Mouse (Mus musculus) gastrocnemius, adult 8-10 months (tissue): ENCODE data around the gene Ctbp2. TPM values are rescaled to one million over a fixed set of nuclear protein-coding genes. Genes with fewer than 3 reads are reported as not detected.

Experiments
- DNase-seq, 2 experiments: peaks; one replicate each; pipeline ENCODE4 v3.0.0; 2022; ENCODE audit warnings: low spot score in 2 of 2
- total RNA-seq, 4 experiments: library from RNA; stranded (reverse); gene quantifications; 2 replicates each; pipeline ENCODE4 v1.2.4; 2022

The Ctbp2 gene
- total RNA-seq, 4 experiments from 2014 or later, result 15.9 to 19.6 (median 18.1) TPM

DNA sequence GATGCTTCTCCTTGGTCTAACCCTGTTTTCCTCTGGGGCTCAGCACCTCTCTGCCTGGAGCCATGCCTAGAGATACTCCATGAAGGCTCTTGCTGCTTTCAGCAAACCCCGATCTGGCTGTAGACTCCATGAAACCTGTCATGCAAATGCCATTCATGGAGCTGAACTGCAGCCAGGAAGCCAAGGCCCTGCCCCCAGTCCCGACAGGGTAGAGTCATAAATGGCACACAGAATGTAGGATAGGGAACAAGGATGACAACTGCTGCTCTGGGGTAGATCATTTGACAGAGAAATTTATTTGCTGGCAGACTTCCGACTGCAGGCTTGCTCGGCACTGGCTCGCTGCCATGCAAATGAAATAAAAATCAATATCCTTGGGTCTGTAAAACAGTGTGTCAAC is 113.0 kb downstream of the Ctbp2 start:
- no peak for DNase-seq

DNA sequence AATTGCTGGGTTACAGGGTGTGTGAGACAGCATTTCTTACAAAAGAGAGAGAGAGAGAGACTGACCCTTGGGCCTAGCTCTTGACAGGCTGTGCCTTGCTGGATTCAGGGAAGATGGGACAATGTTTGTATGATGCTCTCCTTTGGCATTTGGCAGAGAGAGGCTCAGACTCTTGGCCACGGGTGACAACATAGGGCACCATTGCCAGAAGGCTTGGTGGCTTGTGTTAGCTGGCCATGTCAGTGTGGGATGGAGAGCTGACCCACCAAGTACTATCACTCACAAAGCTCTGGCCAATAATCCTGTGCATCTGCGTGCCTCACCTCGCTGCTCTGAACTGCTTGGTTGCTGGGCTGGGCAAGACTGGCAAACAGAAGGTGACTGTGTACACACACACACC is 113.7 kb downstream of the Ctbp2 start:
- no peak for DNase-seq

DNA sequence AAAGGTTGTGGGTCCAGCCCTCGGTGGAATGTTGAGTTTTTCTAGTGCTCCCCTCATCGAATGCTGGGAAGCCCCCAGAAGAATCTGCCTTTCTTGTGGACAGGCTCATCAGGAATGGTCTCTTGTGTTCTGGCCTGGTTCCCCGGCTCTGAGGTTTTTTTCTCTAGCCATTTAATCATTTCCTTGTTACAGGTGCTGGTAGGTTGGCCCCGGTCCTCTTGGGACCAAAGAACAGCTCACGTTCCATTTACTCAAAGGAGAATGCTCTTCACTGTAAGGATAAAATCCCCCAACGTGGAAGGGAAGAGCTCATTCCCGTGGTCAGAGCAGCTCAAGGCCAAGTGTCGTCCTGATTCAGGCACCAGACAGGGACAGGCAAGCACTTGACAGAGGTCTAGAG is 114.5 kb downstream of the Ctbp2 start:
- no peak for DNase-seq

DNA sequence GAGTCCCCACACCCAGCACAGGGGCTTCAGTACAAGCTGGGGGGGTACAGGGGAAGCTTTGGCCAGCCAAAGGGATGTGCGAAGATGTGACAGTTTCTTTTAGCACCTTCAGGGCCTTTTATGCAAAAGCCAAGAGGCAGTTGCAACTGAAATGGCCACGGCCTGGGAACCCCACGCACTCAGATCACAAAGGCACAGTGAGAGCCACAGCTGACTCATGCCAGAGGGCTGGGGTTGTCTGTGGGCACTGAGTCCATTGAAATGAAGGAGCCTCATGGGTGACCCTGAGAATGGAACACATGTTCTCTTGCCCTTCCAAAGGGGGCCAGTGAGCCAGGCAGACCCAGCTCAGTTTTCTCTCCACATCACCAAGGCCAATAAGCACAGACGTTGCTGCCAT is 115.5 kb downstream of the Ctbp2 start:
- no peak for DNase-seq

DNA sequence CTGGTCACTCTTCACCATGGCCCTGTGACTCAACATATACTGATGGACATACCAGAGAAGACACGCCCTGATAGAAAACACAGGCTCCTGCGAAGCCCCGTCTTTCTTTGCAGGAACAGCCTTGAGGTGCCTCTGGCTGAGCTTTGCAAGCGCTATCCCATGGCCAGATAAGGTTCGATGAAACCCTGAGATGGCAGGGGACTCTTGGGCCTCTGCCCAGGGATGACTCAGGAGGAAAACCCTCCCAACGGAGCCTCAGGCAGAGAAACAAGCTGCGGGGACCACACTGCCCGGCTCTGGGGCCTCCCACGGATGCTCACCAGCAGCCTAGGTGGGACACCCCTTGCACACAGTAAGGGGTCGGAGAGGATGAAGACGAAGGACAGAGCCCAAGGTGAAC is 116.8 kb downstream of the Ctbp2 start:
- peak in 1 of 2 experiments; percentile 53 for DNase-seq

DNA sequence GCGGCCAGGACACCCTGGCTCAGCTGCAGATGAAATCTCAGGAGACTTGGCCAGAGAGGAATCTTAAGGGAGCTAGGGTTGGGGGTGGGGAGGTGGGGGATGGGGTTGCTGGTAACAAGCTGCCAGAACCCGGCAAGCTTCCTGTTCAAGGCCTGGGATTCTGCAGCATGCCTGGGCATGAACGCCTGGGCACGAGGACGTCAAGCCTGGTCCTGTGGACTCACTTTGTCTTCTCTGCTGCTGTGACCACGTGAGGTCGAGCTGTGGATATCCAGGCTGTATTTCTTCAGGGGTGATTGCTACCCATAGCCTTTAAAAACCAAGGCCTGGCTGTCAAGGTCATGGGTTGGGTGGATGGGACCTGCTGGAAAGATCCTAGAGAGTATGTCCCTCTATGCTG is 118.4 kb downstream of the Ctbp2 start:
- no peak for DNase-seq

DNA sequence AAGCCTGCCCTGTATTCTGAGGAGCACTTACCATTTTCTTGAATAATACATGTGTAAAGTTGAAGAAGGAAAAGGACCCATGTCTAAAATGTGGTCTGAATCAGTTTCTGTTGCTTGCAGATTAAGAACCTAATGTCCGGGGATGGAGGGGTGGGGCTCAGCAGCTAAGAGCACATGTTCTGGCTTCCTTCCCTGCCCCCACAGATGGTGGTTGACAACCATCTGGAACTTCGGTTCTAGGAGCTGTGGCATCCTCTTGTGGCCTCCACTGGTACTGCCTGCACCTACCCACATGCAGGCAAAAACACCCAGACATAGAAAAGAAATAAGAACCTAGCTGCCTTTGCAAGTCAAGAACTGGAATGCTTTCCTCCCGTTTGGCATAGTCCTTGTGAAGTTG is 120.7 kb downstream of the Ctbp2 start:
- DNase-seq, result peak; percentile 76 to 81

DNA sequence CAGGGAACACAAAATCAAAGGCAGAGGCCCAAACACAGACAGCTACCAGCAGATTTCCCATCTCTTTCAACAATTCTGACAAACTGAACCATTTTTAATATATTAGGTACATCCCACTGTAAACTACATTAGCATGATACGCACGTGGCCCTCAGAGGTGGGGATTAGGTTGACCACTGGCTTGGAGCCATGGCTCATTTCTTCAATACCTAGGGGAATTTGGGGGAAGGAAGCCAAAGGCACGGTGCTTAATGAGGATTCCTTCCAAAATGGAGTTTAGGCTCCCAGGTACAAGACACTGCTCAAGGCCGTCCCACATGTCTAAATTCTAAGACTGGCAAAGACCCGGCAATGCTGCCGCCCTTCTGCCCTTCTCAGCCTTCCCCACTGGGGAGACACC is 121.9 kb downstream of the Ctbp2 start:
- no peak for DNase-seq

DNA sequence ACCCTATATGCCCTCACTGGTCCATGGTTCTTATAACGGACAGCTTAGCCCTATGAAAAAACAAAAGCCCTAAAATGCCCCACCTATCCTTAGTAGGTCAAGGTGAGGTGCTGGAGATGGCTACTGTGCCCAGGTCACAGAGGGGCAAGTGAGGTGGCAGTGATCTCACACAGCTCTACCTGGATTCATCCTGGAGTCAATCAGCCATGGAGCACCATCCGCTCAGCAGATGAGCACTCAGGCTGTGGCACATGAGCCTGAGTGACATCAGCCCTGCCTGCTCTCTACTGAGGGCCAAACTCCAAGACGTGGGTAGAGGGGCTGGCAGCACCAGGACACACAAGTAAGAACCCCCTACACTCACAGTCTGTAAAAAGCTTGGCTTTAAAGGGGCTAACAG is 122.8 kb downstream of the Ctbp2 start:
- DNase-seq, result no peak

DNA sequence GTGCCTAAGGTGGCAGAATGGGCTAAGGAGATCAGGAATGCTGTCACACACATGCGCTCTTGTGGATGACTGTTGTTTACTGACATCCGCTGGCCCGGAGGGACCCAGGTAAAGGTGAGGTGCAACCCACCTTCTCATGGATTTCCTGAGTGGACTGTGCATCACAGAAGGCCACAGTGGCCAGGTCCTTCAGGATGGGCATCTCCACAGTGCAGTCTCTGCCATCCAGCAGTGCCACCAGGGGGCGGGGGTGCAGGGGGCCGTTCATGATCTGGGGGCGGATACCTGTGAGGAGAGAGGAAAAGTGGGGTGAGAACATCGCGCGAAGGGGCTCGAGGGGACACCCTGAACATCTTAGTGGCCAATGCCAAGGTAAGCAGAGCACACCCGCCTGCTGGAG is 125.1 kb downstream of the Ctbp2 start:
- DNase-seq, result no peak

DNA sequence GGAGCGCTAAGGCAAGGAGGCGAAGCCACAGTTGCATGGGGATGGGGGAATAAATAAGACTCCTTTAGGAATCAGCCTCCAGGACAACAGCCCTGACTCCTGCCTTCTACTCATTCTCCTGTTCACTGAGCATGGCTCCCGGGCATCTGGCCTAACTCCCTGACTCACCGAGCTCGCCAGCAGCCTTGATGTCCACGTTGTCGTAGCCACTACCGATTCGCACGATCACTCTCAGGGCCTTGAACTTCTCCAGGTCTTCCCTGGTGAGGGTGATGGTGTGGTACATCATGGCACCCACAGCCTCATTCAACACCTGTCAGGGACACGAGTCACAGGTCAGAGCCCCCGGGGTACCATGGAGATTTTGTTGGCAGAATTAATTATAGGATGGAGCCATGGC is 125.5 kb downstream of the Ctbp2 start:
- no peak for DNase-seq

DNA sequence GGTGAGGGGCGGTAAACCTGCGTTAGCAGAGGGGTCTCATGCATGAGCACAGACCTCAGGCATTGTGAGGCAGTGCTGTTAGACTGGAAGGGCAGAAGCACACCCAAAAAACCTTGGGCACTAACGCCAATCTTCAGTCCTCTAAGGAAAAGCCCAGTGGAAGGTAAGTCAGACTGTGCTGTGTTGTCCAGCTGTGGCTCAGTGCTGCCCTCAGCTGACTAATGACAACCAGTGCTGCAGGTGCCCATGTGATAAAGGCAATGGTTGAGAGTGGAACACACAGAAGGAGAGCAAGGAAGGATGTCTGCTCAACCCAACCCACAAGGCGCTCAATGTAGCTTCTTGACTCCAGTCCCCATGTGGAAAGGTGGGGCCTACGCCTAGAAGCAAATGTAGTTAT is 127.8 kb downstream of the Ctbp2 start:
- DNase-seq, result no peak

DNA sequence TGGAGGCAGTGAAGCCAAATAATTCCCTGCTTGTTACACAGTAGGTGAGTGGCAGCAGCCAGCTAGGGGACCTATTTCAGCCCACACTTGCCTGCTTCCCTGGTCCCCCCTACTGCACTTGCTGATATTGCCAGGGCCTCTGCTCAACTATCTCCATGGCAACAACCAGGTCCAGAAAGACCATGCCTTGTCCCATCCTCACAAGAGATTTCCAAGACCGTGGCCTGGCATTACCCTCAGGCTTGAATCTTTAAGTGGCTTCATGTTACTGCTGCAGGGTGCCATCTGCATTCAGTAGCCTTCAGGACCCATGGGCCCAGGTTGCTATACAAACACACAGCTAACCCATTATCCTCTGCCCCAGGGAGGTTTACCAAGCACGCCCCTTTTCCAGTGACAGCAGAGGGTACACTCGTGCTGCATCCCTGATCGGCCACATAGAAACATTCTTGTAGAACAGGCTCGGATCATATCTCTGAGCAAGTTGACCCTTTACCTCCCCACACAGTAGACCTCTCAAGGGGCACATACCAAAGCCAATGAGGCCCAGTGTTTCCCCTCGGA is 129.4 kb downstream of the Ctbp2 start:
- DNase-seq, result no peak

DNA sequence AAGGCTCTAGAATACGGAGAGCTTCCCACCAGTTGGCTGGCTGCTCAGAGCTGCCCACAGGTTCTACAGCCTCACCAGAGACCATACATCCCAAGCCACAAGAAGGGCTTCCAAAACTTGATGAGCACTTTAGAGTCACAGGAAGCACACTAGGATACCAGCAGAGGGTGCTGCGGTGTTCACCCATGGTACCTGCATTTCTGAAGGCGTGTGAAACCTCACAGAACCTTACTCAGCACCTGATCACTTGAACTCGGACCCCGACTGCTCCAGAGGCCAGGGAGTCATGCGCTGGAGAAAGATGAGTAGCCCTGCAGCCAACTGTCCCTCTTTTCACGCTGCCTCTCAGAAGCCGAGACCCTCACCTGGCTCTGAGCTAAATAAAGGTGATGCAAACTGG is 130.0 kb downstream of the Ctbp2 start:
- no peak for DNase-seq

DNA sequence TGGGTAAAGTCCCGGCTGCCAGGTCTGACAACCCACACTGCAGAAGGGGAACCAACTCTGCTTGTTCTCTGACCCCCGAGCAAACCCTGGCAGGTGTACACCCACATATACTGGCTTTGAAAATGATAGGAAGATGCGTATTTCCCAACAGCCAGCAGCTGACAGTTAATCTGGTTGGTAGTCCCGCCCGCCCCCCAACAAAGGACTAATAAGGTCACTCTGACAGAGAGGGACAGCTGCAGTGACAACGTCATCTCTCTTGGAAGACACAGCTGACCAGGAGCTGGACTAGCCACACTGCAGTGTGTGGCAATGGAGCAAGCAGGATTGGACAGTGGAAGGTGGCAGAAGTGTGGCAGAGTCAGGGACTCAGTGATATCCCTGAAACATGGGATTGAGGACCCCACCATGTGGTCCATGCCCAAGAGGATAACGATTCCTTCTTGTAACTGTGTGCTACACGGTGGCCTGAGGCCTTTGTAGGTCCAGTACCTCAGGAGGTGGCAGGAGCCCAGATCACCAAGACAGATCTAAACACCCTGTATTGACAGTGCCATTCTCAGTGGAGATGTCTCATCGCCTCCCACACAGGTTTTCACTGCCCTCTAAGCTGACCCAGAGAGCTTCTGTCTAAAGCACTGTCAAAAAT is 131.1 kb downstream of the Ctbp2 start:
- DNase-seq, result peak in 1 of 2 experiments; percentile 58

DNA sequence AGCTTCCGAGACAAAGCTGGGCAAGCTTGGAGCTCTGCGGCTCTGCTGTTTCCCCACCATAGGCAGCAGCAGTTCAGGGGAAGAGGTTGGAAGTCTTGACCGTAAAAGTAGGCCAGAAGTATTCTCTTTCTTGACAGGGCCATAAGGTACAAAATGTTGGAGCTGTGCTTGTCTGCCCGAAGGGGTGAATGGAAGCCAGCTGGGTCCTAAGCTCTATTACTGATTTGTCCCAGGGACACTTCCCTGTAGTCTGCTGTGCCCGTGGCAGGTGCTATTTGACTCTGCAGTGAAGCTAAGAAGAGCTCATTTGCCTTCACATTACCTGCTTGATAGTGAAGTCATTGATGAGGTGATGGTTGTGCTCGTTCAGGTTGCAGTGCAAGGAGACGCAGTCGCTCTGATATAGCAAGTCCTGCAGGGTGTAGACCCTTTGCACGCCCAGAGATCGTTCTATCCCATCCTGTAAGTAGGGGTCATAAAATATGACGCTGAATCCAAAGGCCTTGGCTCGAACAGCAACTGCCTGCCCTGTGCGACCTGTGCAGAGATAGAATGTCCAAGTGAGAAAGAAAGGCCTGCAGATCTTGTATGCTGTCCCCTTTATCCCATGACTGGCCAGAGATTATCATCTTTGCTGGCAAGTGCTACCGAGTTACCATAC is 132.8 kb downstream of the Ctbp2 start:
- DNase-seq, result no peak

DNA sequence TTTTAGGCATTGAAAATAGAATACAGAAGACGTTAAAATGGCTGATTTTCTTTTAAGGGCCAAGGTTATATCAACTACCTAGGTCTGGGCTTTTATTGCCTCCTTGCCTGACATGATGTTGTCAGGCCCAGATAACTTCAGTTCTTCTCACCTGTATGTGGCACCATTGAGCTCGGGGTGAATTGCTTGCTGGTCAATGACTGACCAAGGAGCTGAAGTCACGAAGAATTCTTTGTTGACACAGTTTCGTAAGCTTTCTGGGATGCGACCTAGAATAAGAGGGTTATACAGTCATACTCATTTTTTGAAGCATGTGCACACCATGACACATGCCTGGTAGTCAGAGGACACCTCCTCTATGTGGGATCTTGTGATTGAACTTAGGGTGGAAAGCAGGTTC is 134.3 kb downstream of the Ctbp2 start:
- DNase-seq, result no peak

DNA sequence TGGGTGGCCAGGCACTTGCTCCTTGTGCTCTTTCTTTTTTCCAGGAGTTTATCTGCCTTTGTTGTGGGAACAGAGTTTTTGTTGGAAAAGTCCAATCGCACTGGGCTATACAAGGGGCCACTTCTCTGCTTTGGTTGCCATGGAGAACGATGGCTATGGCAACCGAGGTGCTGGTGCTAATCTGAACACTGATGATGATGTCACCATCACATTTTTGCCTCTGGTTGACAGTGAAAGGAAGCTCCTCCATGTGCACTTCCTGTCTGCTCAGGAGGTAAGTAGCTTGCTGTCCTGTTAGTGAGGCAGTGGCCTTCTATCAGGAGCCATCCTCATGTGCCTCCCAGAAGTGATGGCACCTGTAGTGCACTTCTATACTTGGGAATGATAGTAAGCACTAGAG is 141.5 kb downstream of the Ctbp2 start:
- no peak for DNase-seq

DNA sequence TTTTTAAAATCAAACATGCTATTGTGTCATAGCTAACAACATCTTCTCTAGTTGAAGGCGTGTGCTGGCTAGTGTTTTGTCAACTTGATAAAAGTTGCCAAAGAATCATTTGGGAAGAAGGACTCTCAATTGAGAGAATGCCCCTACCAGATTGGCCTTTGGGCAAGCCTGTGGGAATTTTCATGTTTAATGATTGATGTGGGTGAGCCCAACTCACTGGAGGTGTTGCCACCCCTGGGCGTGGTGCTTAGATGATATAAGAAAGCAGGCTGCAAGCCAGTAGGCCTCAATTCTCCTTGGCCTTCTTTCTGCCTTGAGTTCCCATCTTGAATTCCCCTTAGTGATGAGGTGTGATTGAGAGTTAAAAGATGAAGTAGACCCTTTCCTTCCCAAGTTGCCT is 146.2 kb downstream of the Ctbp2 start:
- DNase-seq, result no peak

DNA sequence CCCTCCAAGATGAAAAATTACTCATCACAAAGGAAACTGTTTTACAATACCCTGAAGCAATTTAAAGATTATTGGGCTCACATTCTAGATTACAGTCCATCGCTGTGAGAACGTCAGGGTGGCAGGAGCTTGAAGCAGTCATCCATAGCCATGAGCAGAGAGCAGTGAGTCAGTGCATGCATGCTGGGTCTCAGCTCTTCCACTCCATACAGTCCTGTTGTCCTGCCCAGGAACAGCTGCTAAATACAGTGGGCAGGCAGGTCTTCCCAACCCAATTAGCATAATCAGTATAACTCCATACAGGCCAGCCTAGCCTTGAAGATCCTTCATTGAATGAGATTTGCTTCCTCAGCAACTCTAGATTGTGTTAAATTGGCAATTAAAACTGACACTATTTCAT is 148.1 kb downstream of the Ctbp2 start:
- DNase-seq, result no peak

DNA sequence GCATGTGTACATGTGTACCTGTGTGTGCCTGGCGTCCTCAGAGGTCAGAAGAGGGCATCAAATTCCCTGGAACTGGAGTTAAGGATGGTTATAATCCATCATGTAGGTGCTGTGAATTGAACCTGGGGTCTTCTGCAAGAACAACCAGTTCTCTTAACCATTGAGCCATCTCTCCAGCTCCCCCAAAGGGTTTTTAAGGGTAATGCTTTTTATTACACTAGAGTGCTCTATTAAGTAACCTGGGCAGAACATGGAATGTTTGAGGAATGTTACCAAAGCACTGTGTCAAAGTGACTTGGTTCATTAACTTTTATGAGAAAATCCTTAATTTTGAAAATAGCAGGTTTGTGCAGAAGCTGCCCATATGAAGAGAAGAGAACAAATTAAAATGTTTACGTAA is 152.1 kb downstream of the Ctbp2 start:
- DNase-seq, result no peak

DNA sequence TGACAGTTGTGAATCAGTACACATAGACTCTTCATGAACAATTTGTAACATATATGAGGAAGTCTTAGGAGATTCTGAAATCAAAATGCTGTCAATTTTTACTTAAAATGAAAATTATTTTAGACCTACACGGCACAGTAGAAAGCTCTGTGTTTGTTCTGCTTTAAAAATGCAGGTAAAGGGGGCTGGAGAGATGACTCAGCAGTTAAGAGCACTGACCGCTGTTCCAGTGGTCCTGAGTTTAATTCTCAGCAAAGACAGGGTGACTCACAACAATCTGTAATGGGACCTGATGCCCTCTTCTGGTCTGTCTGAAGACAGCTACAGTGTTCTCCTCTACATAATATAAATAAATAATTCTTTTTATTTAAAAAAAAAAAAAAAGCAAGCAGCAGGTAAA is 158.4 kb downstream of the Ctbp2 start:
- no peak for DNase-seq

DNA sequence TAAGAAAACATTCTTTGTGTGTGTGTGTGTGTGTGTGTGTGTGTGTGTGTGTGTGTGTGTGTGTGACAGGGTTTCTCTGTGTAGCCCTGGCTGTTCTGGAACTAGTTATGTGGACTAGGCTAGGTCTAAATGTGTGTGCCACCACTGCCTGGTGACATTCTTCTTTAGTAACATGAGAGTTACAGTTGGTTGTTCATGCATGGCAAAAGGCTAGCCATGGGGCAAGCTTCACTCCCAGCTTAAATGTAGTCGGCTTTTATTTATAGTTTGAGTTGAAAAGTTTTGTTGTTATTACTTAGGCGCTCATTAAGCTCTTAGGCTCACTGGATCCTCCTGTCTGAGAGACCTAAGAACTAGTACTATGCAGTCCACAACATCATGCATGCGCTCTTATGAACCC is 159.8 kb downstream of the Ctbp2 start:
- DNase-seq, result no peak
